Mouse (Mus musculus): ENCODE data around the gene Tspear.

- TF ChIP-seq CTCF (IDR thresholded peaks at IDR 0.05; ENCODE audit: borderline replicate concordance, insufficient read depth, low read depth, low read length) (no peak), POLR2A (IDR thresholded peaks at IDR 0.05; ENCODE audit: borderline replicate concordance, insufficient read depth, low read length) (no peak)
These were observed 10.8 kb downstream of the Tspear start, which contains the start of gene Gm9508 for GRCm38 (mm10) chr10:77697133-77697532.

All from cerebellum, adult 2 months (tissue).